ENCODE assay signal across 8 mouse cellular contexts in the genomic region with DNA sequence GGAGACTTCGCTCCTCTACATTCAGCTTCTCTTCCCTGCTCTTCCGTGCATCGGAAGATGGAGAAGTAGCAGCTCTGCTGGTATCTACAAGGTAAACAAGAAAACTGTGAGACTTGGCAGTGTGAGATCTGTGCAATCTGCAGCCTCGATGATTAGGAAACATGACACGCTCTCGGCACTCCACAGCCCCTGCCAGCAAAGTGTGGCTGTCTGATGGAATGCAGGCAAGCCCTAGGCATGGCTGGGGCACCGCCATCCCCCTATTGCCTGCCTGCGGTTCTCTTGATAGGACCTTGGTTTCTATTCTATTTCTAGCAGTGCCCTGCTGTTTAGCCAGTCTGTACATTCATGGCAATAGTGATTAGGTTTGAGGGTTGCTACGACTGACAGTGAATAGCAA. TPM values are rescaled to one million over a fixed set of nuclear protein-coding genes. Genes with fewer than 3 reads are reported as not detected.
DNase-seq lines count a peak whose midpoint lies in the region; ATAC-seq and TF ChIP-seq lines count a peak whose summit lies in the region.
"Had no signal": no experiment of that assay in that cellular context is flagged by ENCODE, and none has a peak within 500 bp of the region (broad histone marks: within the 10 kb centered on the region; RNA-seq: fewer than 3 reads in every experiment).

No protein-coding gene starts in this region.

- peak overlapping the region; percentile 15; the same call in 1 of the 2 replicates for H3K4me3 ChIP-seq in layer of hippocampus, adult 2 months
- no peak overlapping the region for H3K4me3 ChIP-seq in forebrain, embryonic 16.5 days (replicated peaks; ENCODE audit: low read length)
- no peak overlapping the region for H3K4me3 ChIP-seq in liver, embryonic 16.5 days (ENCODE audit: low read depth, low read length)

- no peaks in the 10 kb centered on the region for H3K27me3 ChIP-seq in forebrain, embryonic 16.5 days (replicated peaks; ENCODE audit: control insufficient read depth, insufficient read depth, low read length)
- no peaks in the 10 kb centered on the region for H3K27me3 ChIP-seq in liver, embryonic 16.5 days (ENCODE audit: control insufficient read depth, insufficient read depth, low read depth, low read length)

- no peaks in the 10 kb centered on the region for H3K9me3 ChIP-seq in forebrain, embryonic 16.5 days (ENCODE audit: control insufficient read depth, low read length)
- no peaks in the 10 kb centered on the region for H3K9me3 ChIP-seq in liver, embryonic 16.5 days (replicated peaks; ENCODE audit: control insufficient read depth, low read length)

- ATAC-seq in forebrain, embryonic 16.5 days: peak; percentile 72
- peak; percentile 49 for ATAC-seq in liver, embryonic 16.5 days (ENCODE audit: low read depth)

- peak overlapping the region; percentile 70; the same call in 1 of the 2 replicates for H3K27ac ChIP-seq in layer of hippocampus, adult 2 months
- H3K27ac ChIP-seq in forebrain, embryonic 16.5 days (ENCODE audit: low read length): no peak overlapping the region
- H3K27ac ChIP-seq in liver, embryonic 16.5 days (ENCODE audit: low read length): peak overlapping the region; percentile 52

- H3K4me1 ChIP-seq in forebrain, embryonic 16.5 days (replicated peaks; ENCODE audit: control insufficient read depth, insufficient read depth, low read length): peaks cover 12% of the 10 kb centered on the region
- peaks cover 76% of the 10 kb centered on the region for H3K4me1 ChIP-seq in liver, embryonic 16.5 days (ENCODE audit: control insufficient read depth, low read depth, low read length)

- TF ChIP-seq CTCF in layer of hippocampus, adult 2 months (conservative IDR thresholded peaks at IDR 0.05): 0 out of 2 replicates have a peak, but pooled peaks have one; percentile 8
- TF ChIP-seq CTCF in brain, embryonic 14.5 days (IDR thresholded peaks at IDR 0.05; ENCODE audit: borderline replicate concordance, extremely low read depth, insufficient read depth, insufficient read length): no peak

- no peak for DNase-seq in layer of hippocampus, adult 2 months (ENCODE audit: low spot score in 2 of 2)
- no peak for DNase-seq in layer of hippocampus, postnatal 14 days (ENCODE audit: low spot score in 2 of 2)
- peak; percentile 74 for DNase-seq in brain, embryonic 14.5 days (ENCODE audit: low read depth)
- no peak for DNase-seq in ovary, postnatal 36 days (ENCODE audit: low spot score)
- no peak for DNase-seq in kidney, postnatal 10 days
- DNase-seq: adrenal gland, postnatal 10 days had no signal

- WGBS in forebrain, embryonic 16.5 days: 31% methylated on average over 9 of the region's 9 CpGs
- WGBS in liver, embryonic 16.5 days (ENCODE audit: insufficient replicate concordance): 9% methylated on average over 9 of the region's 9 CpGs

- no peaks in the 10 kb centered on the region for H3K36me3 ChIP-seq in forebrain, embryonic 16.5 days (ENCODE audit: control insufficient read depth, insufficient read depth)
- no peaks in the 10 kb centered on the region for H3K36me3 ChIP-seq in liver, embryonic 16.5 days (ENCODE audit: control insufficient read depth, insufficient read depth)

- H3K9ac ChIP-seq in forebrain, embryonic 16.5 days (replicated peaks; ENCODE audit: low read depth, low read length): no peak overlapping the region
- no peak overlapping the region for H3K9ac ChIP-seq in liver, embryonic 16.5 days (ENCODE audit: low read depth, low read length)

- no peak for TF ChIP-seq POLR2A in brain, embryonic 14.5 days (IDR thresholded peaks at IDR 0.05; ENCODE audit: borderline replicate concordance, extremely low read depth, insufficient read depth, insufficient read length, poor library complexity, severe bottlenecking)

- H3K4me2 ChIP-seq in forebrain, embryonic 16.5 days (ENCODE audit: low read length): no peak overlapping the region
- peak overlapping the region; percentile 36 for H3K4me2 ChIP-seq in liver, embryonic 16.5 days (ENCODE audit: low read depth, low read length)

RNA-seq across cellular contexts. Expression of gene Ptpre, which starts 59.7 kb away (rescaled TPM):
- total RNA-seq in layer of hippocampus, adult 2 months (2021): 10 to 100 TPM; 50.7 to 51.4 TPM
- 10 to 100 TPM; 55.2 to 55.7 TPM for total RNA-seq in layer of hippocampus, postnatal 14 days (2021)
- polyA plus RNA-seq in brain, embryonic 14.5 days (2012; rRNA removed): 3.3 and 6.7 TPM in 2 replicates
- polyA plus RNA-seq in forebrain, embryonic 16.5 days (2015; fragmentation: Nextera tagmentation; extraction: Ambion mirVana): 2.0 and 4.5 TPM in 2 replicates
- polyA plus RNA-seq in liver, embryonic 16.5 days (2015; fragmentation: Nextera tagmentation; extraction: Ambion mirVana): 2.7 and 3.0 TPM in 2 replicates
